ENCODE assay signal across 8 mouse cellular contexts in genomic region chr10:80149291-80150225, GRCm38 (mm10). TPM values are rescaled to one million over a fixed set of nuclear protein-coding genes. Genes with fewer than 3 reads are reported as not detected.
DNase-seq lines count a peak whose midpoint lies in the region; ATAC-seq and TF ChIP-seq lines count a peak whose summit lies in the region.

No protein-coding gene starts in this region.

- H3K9ac ChIP-seq in ES-Bruce4 (ENCODE audit: low read depth, poor library complexity, severe bottlenecking): peak overlapping the region; percentile 93
- peak overlapping the region; percentile 100 for H3K9ac ChIP-seq in forebrain, embryonic 12.5 days
- H3K9ac ChIP-seq in heart, postnatal 0 days (replicated peaks; ENCODE audit: low read depth, low read length): peak overlapping the region; percentile 95
- peak overlapping the region; percentile 88 for H3K9ac ChIP-seq in liver, embryonic 16.5 days (ENCODE audit: low read depth, low read length)
- peak overlapping the region; percentile 100 for H3K9ac ChIP-seq in neural tube, embryonic 12.5 days
- peak overlapping the region; percentile 93 for H3K9ac ChIP-seq in stomach, postnatal 0 days (ENCODE audit: low read length)

- no peaks in the 10 kb centered on the region for H3K27me3 ChIP-seq in ES-Bruce4 (ENCODE audit: control insufficient read depth, insufficient read depth, low read length, poor library complexity, severe bottlenecking)
- no peaks in the 10 kb centered on the region for H3K27me3 ChIP-seq in forebrain, embryonic 12.5 days
- H3K27me3 ChIP-seq in heart, postnatal 0 days (ENCODE audit: control insufficient read depth, insufficient read depth, low read length): no peaks in the 10 kb centered on the region
- H3K27me3 ChIP-seq in liver, embryonic 16.5 days (ENCODE audit: control insufficient read depth, insufficient read depth, low read depth, low read length): no peaks in the 10 kb centered on the region
- H3K27me3 ChIP-seq in neural tube, embryonic 12.5 days (replicated peaks): no peaks in the 10 kb centered on the region
- H3K27me3 ChIP-seq in stomach, postnatal 0 days (ENCODE audit: control insufficient read depth, insufficient read depth, low read length): no peaks in the 10 kb centered on the region

- peak overlapping the region; percentile 96 for H3K4me3 ChIP-seq in ES-Bruce4 (ENCODE audit: low read depth, low read length)
- H3K4me3 ChIP-seq in forebrain, embryonic 12.5 days (replicated peaks): peak overlapping the region; percentile 97
- peak overlapping the region; percentile 90 for H3K4me3 ChIP-seq in heart, postnatal 0 days (ENCODE audit: low read depth, low read length)
- peak overlapping the region; percentile 93 for H3K4me3 ChIP-seq in liver, embryonic 16.5 days (ENCODE audit: low read depth, low read length)
- peak overlapping the region; percentile 99 for H3K4me3 ChIP-seq in neural tube, embryonic 12.5 days
- H3K4me3 ChIP-seq in stomach, postnatal 0 days (ENCODE audit: low read depth, low read length): peak overlapping the region; percentile 93

- peak; percentile 94 for DNase-seq in c-Kit-positive CD71-positive TER-119-positive erythroid progenitor cells, embryonic 14.5 days (ENCODE audit: low spot score)
- peak; percentile 99 for DNase-seq in heart, postnatal 0 days (ENCODE audit: low spot score)
- peak; percentile 96 to 99 for DNase-seq in kidney, postnatal 4 days
- DNase-seq in stomach, postnatal 0 days (ENCODE audit: low spot score): peak; percentile 98

- under 1% methylated on average over 88 of the region's 88 CpGs for WGBS in forebrain, embryonic 12.5 days
- under 1% methylated on average over 88 of the region's 88 CpGs for WGBS in heart, postnatal 0 days
- WGBS in liver, embryonic 16.5 days (ENCODE audit: insufficient replicate concordance): under 1% methylated on average over 88 of the region's 88 CpGs
- under 1% methylated on average over 85 of the region's 88 CpGs for WGBS in neural tube, embryonic 12.5 days
- WGBS in stomach, postnatal 0 days: under 1% methylated on average over 70 of the region's 88 CpGs

- TF ChIP-seq POLR2A in ES-Bruce4 (IDR thresholded peaks at IDR 0.05; ENCODE audit: insufficient read depth, low read length): peak; percentile 46

- H3K27ac ChIP-seq in ES-Bruce4 (ENCODE audit: insufficient read depth, low read length): peak overlapping the region; percentile 96; the same call in 1 of the 2 replicates
- peak overlapping the region; percentile 100 for H3K27ac ChIP-seq in forebrain, embryonic 12.5 days
- peak overlapping the region; percentile 99 for H3K27ac ChIP-seq in heart, postnatal 0 days (ENCODE audit: low read depth)
- H3K27ac ChIP-seq in liver, embryonic 16.5 days (ENCODE audit: low read length): peak overlapping the region; percentile 99
- H3K27ac ChIP-seq in neural tube, embryonic 12.5 days: peak overlapping the region; percentile 99
- peak overlapping the region; percentile 99 for H3K27ac ChIP-seq in stomach, postnatal 0 days (replicated peaks)

- H3K36me3 ChIP-seq in ES-Bruce4 (ENCODE audit: control insufficient read depth, insufficient read depth, low read length, poor library complexity, severe bottlenecking): peaks cover 17% of the 10 kb centered on the region
- peaks cover 60% of the 10 kb centered on the region for H3K36me3 ChIP-seq in forebrain, embryonic 12.5 days (replicated peaks)
- peaks cover 51% of the 10 kb centered on the region for H3K36me3 ChIP-seq in heart, postnatal 0 days (replicated peaks; ENCODE audit: control insufficient read depth, insufficient read depth, low read length)
- peaks cover 30% of the 10 kb centered on the region for H3K36me3 ChIP-seq in liver, embryonic 16.5 days (ENCODE audit: control insufficient read depth, insufficient read depth)
- peaks cover 55% of the 10 kb centered on the region for H3K36me3 ChIP-seq in neural tube, embryonic 12.5 days
- H3K36me3 ChIP-seq in stomach, postnatal 0 days (ENCODE audit: control insufficient read depth, insufficient read depth, low read length): peaks cover 16% of the 10 kb centered on the region

- TF ChIP-seq CTCF in ES-Bruce4 (IDR thresholded peaks at IDR 0.05; ENCODE audit: low read depth, low read length): no peak
- no peak for TF ChIP-seq CTCF in heart, postnatal 0 days (IDR thresholded peaks at IDR 0.05; ENCODE audit: low read depth)
- TF ChIP-seq CTCF in stomach, postnatal 0 days (IDR thresholded peaks at IDR 0.05; ENCODE audit: low read depth): no peak

- H3K4me1 ChIP-seq in ES-Bruce4 (ENCODE audit: control insufficient read depth, insufficient read depth, low read length): peaks cover 6% of the 10 kb centered on the region
- peaks cover 62% of the 10 kb centered on the region for H3K4me1 ChIP-seq in forebrain, embryonic 12.5 days
- H3K4me1 ChIP-seq in heart, postnatal 0 days (ENCODE audit: control insufficient read depth, insufficient read depth): peaks cover 45% of the 10 kb centered on the region
- H3K4me1 ChIP-seq in liver, embryonic 16.5 days (ENCODE audit: control insufficient read depth, low read depth, low read length): peaks cover 85% of the 10 kb centered on the region
- peaks cover 54% of the 10 kb centered on the region for H3K4me1 ChIP-seq in neural tube, embryonic 12.5 days
- peaks cover 22% of the 10 kb centered on the region for H3K4me1 ChIP-seq in stomach, postnatal 0 days (replicated peaks; ENCODE audit: control insufficient read depth, insufficient read depth)

- ATAC-seq in forebrain, embryonic 12.5 days (ENCODE audit: low FRiP score): peak; percentile 86
- peak; percentile 77 for ATAC-seq in heart, postnatal 0 days (ENCODE audit: insufficient read depth, low read depth)
- ATAC-seq in liver, embryonic 16.5 days (ENCODE audit: low read depth): peak; percentile 77
- peak; percentile 78 for ATAC-seq in neural tube, embryonic 12.5 days (ENCODE audit: low FRiP score, low read depth)
- peak; percentile 78 for ATAC-seq in stomach, postnatal 0 days (ENCODE audit: low FRiP score, low TSS enrichment)

- no peak for TF ChIP-seq EP300 in ES-Bruce4 (IDR thresholded peaks at IDR 0.05; ENCODE audit: insufficient read depth, low read depth, low read length)
- TF ChIP-seq EP300 in heart, postnatal 0 days (IDR thresholded peaks at IDR 0.05; ENCODE audit: low read depth): peak; percentile 54
- no peak for TF ChIP-seq EP300 in stomach, postnatal 0 days (optimal IDR thresholded peaks at IDR 0.05)

- peak overlapping the region; percentile 99 for H3K4me2 ChIP-seq in forebrain, embryonic 12.5 days
- peak overlapping the region; percentile 85 for H3K4me2 ChIP-seq in heart, postnatal 0 days (ENCODE audit: low read depth, low read length)
- peak overlapping the region; percentile 98 for H3K4me2 ChIP-seq in liver, embryonic 16.5 days (ENCODE audit: low read depth, low read length)
- H3K4me2 ChIP-seq in neural tube, embryonic 12.5 days (replicated peaks): peak overlapping the region; percentile 91
- peak overlapping the region; percentile 92 for H3K4me2 ChIP-seq in stomach, postnatal 0 days (replicated peaks; ENCODE audit: low read depth)

- H3K9me3 ChIP-seq in ES-Bruce4 (replicated peaks; ENCODE audit: control insufficient read depth, insufficient read depth, low read length, poor library complexity, severe bottlenecking): no peaks in the 10 kb centered on the region
- no peaks in the 10 kb centered on the region for H3K9me3 ChIP-seq in forebrain, embryonic 12.5 days
- no peaks in the 10 kb centered on the region for H3K9me3 ChIP-seq in heart, postnatal 0 days (replicated peaks; ENCODE audit: control insufficient read depth, low read length)
- H3K9me3 ChIP-seq in liver, embryonic 16.5 days (replicated peaks; ENCODE audit: control insufficient read depth, low read length): no peaks in the 10 kb centered on the region
- no peaks in the 10 kb centered on the region for H3K9me3 ChIP-seq in neural tube, embryonic 12.5 days
- H3K9me3 ChIP-seq in stomach, postnatal 0 days (ENCODE audit: control insufficient read depth, low read length): no peaks in the 10 kb centered on the region

RNA-seq across cellular contexts. Expression of gene Midn, which starts 1.5 kb away (rescaled TPM):
- 67.4 and 73.2 TPM in 2 replicates for polyA plus RNA-seq in ES-Bruce4 (2011; ENCODE audit: insufficient read depth, insufficient read length, low read depth, missing spikeins)
- 45.0 and 50.3 TPM in 2 replicates for polyA plus RNA-seq in forebrain, embryonic 12.5 days (2016; fragmentation: Nextera tagmentation; extraction: Ambion mirVana)
- 100 and 122 TPM in 2 replicates for total RNA-seq in heart, postnatal 0 days (2014; rRNA removed; ENCODE audit: low replicate concordance)
- polyA plus RNA-seq in heart, postnatal 0 days (2015; fragmentation: Nextera tagmentation; extraction: Ambion mirVana): 12.4 and 15.8 TPM in 2 replicates
- 2.3 and 2.6 TPM in 2 replicates for polyA plus RNA-seq in liver, embryonic 16.5 days (2015; fragmentation: Nextera tagmentation; extraction: Ambion mirVana)
- polyA plus RNA-seq in neural tube, embryonic 12.5 days (2016; fragmentation: Nextera tagmentation; extraction: Ambion mirVana): 40.8 and 45.1 TPM in 2 replicates
- 8.5 and 9.6 TPM in 2 replicates for polyA plus RNA-seq in stomach, postnatal 0 days (2015; fragmentation: Nextera tagmentation; extraction: Ambion mirVana)

RNA-seq across cellular contexts. Expression of gene Cbarp, which starts 8.9 kb away (rescaled TPM):
- polyA plus RNA-seq in ES-Bruce4 (2011; ENCODE audit: insufficient read depth, insufficient read length, low read depth, missing spikeins): 29.8 and 33.4 TPM in 2 replicates
- 13.2 and 13.8 TPM in 2 replicates for polyA plus RNA-seq in forebrain, embryonic 12.5 days (2016; fragmentation: Nextera tagmentation; extraction: Ambion mirVana)
- 2.8 and 5.9 TPM in 2 replicates for total RNA-seq in heart, postnatal 0 days (2014; rRNA removed; ENCODE audit: low replicate concordance)
- 1.0 and 1.1 TPM in 2 replicates for polyA plus RNA-seq in heart, postnatal 0 days (2015; fragmentation: Nextera tagmentation; extraction: Ambion mirVana)
- 0.44 and 0.65 TPM in 2 replicates for polyA plus RNA-seq in liver, embryonic 16.5 days (2015; fragmentation: Nextera tagmentation; extraction: Ambion mirVana)
- 26.5 and 27.3 TPM in 2 replicates for polyA plus RNA-seq in neural tube, embryonic 12.5 days (2016; fragmentation: Nextera tagmentation; extraction: Ambion mirVana)
- polyA plus RNA-seq in stomach, postnatal 0 days (2015; fragmentation: Nextera tagmentation; extraction: Ambion mirVana): 4.2 and 4.3 TPM in 2 replicates

RNA-seq across cellular contexts. Expression of gene Atp5d, which starts 11.1 kb away (rescaled TPM):
- 242 and 255 TPM in 2 replicates for polyA plus RNA-seq in ES-Bruce4 (2011; ENCODE audit: insufficient read depth, insufficient read length, low read depth, missing spikeins)
- polyA plus RNA-seq in forebrain, embryonic 12.5 days (2016; fragmentation: Nextera tagmentation; extraction: Ambion mirVana): 405 and 428 TPM in 2 replicates
- total RNA-seq in heart, postnatal 0 days (2014; rRNA removed; ENCODE audit: low replicate concordance): 970 and 972 TPM in 2 replicates
- 1,858 and 1,876 TPM in 2 replicates for polyA plus RNA-seq in heart, postnatal 0 days (2015; fragmentation: Nextera tagmentation; extraction: Ambion mirVana)
- polyA plus RNA-seq in liver, embryonic 16.5 days (2015; fragmentation: Nextera tagmentation; extraction: Ambion mirVana): 288 and 309 TPM in 2 replicates
- 396 and 422 TPM in 2 replicates for polyA plus RNA-seq in neural tube, embryonic 12.5 days (2016; fragmentation: Nextera tagmentation; extraction: Ambion mirVana)
- 679 and 705 TPM in 2 replicates for polyA plus RNA-seq in stomach, postnatal 0 days (2015; fragmentation: Nextera tagmentation; extraction: Ambion mirVana)

RNA-seq across cellular contexts. Expression of gene Cirbp, which starts 16.2 kb away (rescaled TPM):
- 51.9 and 58.2 TPM in 2 replicates for polyA plus RNA-seq in ES-Bruce4 (2011; ENCODE audit: insufficient read depth, insufficient read length, low read depth, missing spikeins)
- polyA plus RNA-seq in forebrain, embryonic 12.5 days (2016; fragmentation: Nextera tagmentation; extraction: Ambion mirVana): 224 and 240 TPM in 2 replicates
- 121 and 163 TPM in 2 replicates for total RNA-seq in heart, postnatal 0 days (2014; rRNA removed; ENCODE audit: low replicate concordance)
- polyA plus RNA-seq in heart, postnatal 0 days (2015; fragmentation: Nextera tagmentation; extraction: Ambion mirVana): 208 and 330 TPM in 2 replicates
- 13.8 and 14.2 TPM in 2 replicates for polyA plus RNA-seq in liver, embryonic 16.5 days (2015; fragmentation: Nextera tagmentation; extraction: Ambion mirVana)
- 262 and 273 TPM in 2 replicates for polyA plus RNA-seq in neural tube, embryonic 12.5 days (2016; fragmentation: Nextera tagmentation; extraction: Ambion mirVana)
- 237 and 244 TPM in 2 replicates for polyA plus RNA-seq in stomach, postnatal 0 days (2015; fragmentation: Nextera tagmentation; extraction: Ambion mirVana)

RNA-seq across cellular contexts. Expression of gene 1600002K03Rik, which starts 23.2 kb away (rescaled TPM):
- 7.6 and 7.7 TPM in 2 replicates for polyA plus RNA-seq in ES-Bruce4 (2011; ENCODE audit: insufficient read depth, insufficient read length, low read depth, missing spikeins)
- 11.1 and 11.6 TPM in 2 replicates for polyA plus RNA-seq in forebrain, embryonic 12.5 days (2016; fragmentation: Nextera tagmentation; extraction: Ambion mirVana)
- 0.66 and 8.9 TPM in 2 replicates for total RNA-seq in heart, postnatal 0 days (2014; rRNA removed; ENCODE audit: low replicate concordance)
- polyA plus RNA-seq in heart, postnatal 0 days (2015; fragmentation: Nextera tagmentation; extraction: Ambion mirVana): 4.6 and 5.7 TPM in 2 replicates
- 8.4 and 8.7 TPM in 2 replicates for polyA plus RNA-seq in liver, embryonic 16.5 days (2015; fragmentation: Nextera tagmentation; extraction: Ambion mirVana)
- 14.9 and 15.7 TPM in 2 replicates for polyA plus RNA-seq in neural tube, embryonic 12.5 days (2016; fragmentation: Nextera tagmentation; extraction: Ambion mirVana)
- 13.9 and 14.1 TPM in 2 replicates for polyA plus RNA-seq in stomach, postnatal 0 days (2015; fragmentation: Nextera tagmentation; extraction: Ambion mirVana)

Comparison
In these comparisons a context has a peak if more than half of its experiments do, and no peak if none do; other contexts are left out.
1. Peak in every context shown above with its lines: DNase-seq, ATAC-seq, H3K4me3 ChIP-seq and H3K27ac ChIP-seq.